Mouse (Mus musculus): ENCODE results near the gene Rnf213. TPM values are rescaled to one million over a fixed set of nuclear protein-coding genes. Genes with fewer than 3 reads are reported as not detected.

Rnf213 gene
- polyA plus RNA-seq, 1 experiment from 2014 or later: 3.2 TPM

GRCm38 (mm10) chr11:119514108-119514860 lies 121.4 kb downstream of the Rnf213 start:
- 37% methylated on average over 16 of the region's 16 CpGs for WGBS
- H3K27me3 ChIP-seq (ENCODE audit: control insufficient read depth, insufficient read depth, low read length): no peaks in the 10 kb centered on the region

GRCm38 (mm10) chr11:119514967-119515636 lies 122.2 kb downstream of the Rnf213 start:
- Histone ChIP-seq H3K4me1 (ENCODE audit: control insufficient read depth, insufficient read depth, low read length) (peaks cover 30% of the 10 kb centered on the region), H3K36me3 (ENCODE audit: control insufficient read depth, insufficient read depth, low read length) (no peaks in the 10 kb centered on the region), H3K4me2 (ENCODE audit: low read length) (peak overlapping the region; percentile 43), H3K9me3 (ENCODE audit: control insufficient read depth, low read length) (no peaks in the 10 kb centered on the region), H3K4me3 (replicated peaks; ENCODE audit: low read depth, low read length) (peak overlapping the region; percentile 9; the same call in 1 of the 2 replicates), H3K9ac (replicated peaks; ENCODE audit: low read length) (peak overlapping the region; percentile 35), H3K27me3 (ENCODE audit: control insufficient read depth, insufficient read depth, low read length) (no peaks in the 10 kb centered on the region), H3K27ac (replicated peaks; ENCODE audit: low read depth, low read length) (peak overlapping the region; percentile 87)
- 3% methylated on average over 21 of the region's 21 CpGs for WGBS
- peak; percentile 85 for ATAC-seq (ENCODE audit: low FRiP score, low TSS enrichment)
- peak; percentile 88 for DNase-seq

More at GRCm38 (mm10) chr11:119514108-119514860, 121.4 kb downstream of the Rnf213 start:
- Histone ChIP-seq H3K4me3 (replicated peaks; ENCODE audit: low read depth, low read length) (peak overlapping the region; percentile 9; the same call in 1 of the 2 replicates), H3K4me1 (ENCODE audit: control insufficient read depth, insufficient read depth, low read length) (peaks cover 32% of the 10 kb centered on the region), H3K27ac (replicated peaks; ENCODE audit: low read depth, low read length) (peak overlapping the region; percentile 87), H3K9ac (replicated peaks; ENCODE audit: low read length) (peak overlapping the region; percentile 35; the same call in 1 of the 2 replicates), H3K4me2 (ENCODE audit: low read length) (peak overlapping the region; percentile 43), H3K36me3 (ENCODE audit: control insufficient read depth, insufficient read depth, low read length) (no peaks in the 10 kb centered on the region), H3K9me3 (ENCODE audit: control insufficient read depth, low read length) (no peaks in the 10 kb centered on the region)
- ATAC-seq (ENCODE audit: low FRiP score, low TSS enrichment) (no peak), DNase-seq (peak; percentile 46)

GRCm38 (mm10) chr11:119515823-119516676 lies 123.2 kb downstream of the Rnf213 start:
- H3K4me1 ChIP-seq (ENCODE audit: control insufficient read depth, insufficient read depth, low read length): peaks cover 30% of the 10 kb centered on the region
- DNase-seq (no peak), ATAC-seq (ENCODE audit: low FRiP score, low TSS enrichment) (no peak)
- peak overlapping the region; percentile 43; the same call in 1 of the 2 replicates for H3K4me2 ChIP-seq (ENCODE audit: low read length)
- no peaks in the 10 kb centered on the region for H3K36me3 ChIP-seq (ENCODE audit: control insufficient read depth, insufficient read depth, low read length)
- no peaks in the 10 kb centered on the region for H3K27me3 ChIP-seq (ENCODE audit: control insufficient read depth, insufficient read depth, low read length)
- no peaks in the 10 kb centered on the region for H3K9me3 ChIP-seq (ENCODE audit: control insufficient read depth, low read length)
- peak overlapping the region; percentile 87 for H3K27ac ChIP-seq (replicated peaks; ENCODE audit: low read depth, low read length)
- H3K9ac ChIP-seq (replicated peaks; ENCODE audit: low read length): no peak overlapping the region
- H3K4me3 ChIP-seq (replicated peaks; ENCODE audit: low read depth, low read length): no peak overlapping the region
- 70% methylated on average over 16 of the region's 16 CpGs for WGBS

- Histone ChIP-seq H3K4me1 (ENCODE audit: control insufficient read depth, insufficient read depth, low read length) (peaks cover 30% of the 10 kb centered on the region), H3K4me3 (replicated peaks; ENCODE audit: low read depth, low read length) (no peak overlapping the region), H3K4me2 (ENCODE audit: low read length) (no peak overlapping the region), H3K27me3 (ENCODE audit: control insufficient read depth, insufficient read depth, low read length) (no peaks in the 10 kb centered on the region), H3K27ac (replicated peaks; ENCODE audit: low read depth, low read length) (no peak overlapping the region), H3K9me3 (ENCODE audit: control insufficient read depth, low read length) (no peaks in the 10 kb centered on the region), H3K36me3 (ENCODE audit: control insufficient read depth, insufficient read depth, low read length) (no peaks in the 10 kb centered on the region), H3K9ac (replicated peaks; ENCODE audit: low read length) (no peak overlapping the region)
- DNase-seq (peak; percentile 54), ATAC-seq (ENCODE audit: low FRiP score, low TSS enrichment) (no peak)
- WGBS: 66% methylated on average over 12 of the region's 12 CpGs
Observed at GRCm38 (mm10) chr11:119516677-119517361, 123.9 kb downstream of the Rnf213 start.

GRCm38 (mm10) chr11:119519387-119519786 lies 126.5 kb downstream of the Rnf213 start:
- Histone ChIP-seq H3K9me3 (ENCODE audit: control insufficient read depth, low read length) (no peaks in the 10 kb centered on the region), H3K9ac (replicated peaks; ENCODE audit: low read length) (no peak overlapping the region), H3K27me3 (ENCODE audit: control insufficient read depth, insufficient read depth, low read length) (no peaks in the 10 kb centered on the region), H3K36me3 (ENCODE audit: control insufficient read depth, insufficient read depth, low read length) (no peaks in the 10 kb centered on the region), H3K4me3 (replicated peaks; ENCODE audit: low read depth, low read length) (no peak overlapping the region), H3K27ac (replicated peaks; ENCODE audit: low read depth, low read length) (no peak overlapping the region), H3K4me2 (ENCODE audit: low read length) (no peak overlapping the region), H3K4me1 (ENCODE audit: control insufficient read depth, insufficient read depth, low read length) (peaks cover 19% of the 10 kb centered on the region)
- WGBS: 100% methylated on average over 1 of the region's 1 CpGs
- ATAC-seq (ENCODE audit: low FRiP score, low TSS enrichment) (no peak), DNase-seq (no peak)

GRCm38 (mm10) chr11:119520005-119520712 lies 127.3 kb downstream of the Rnf213 start:
- WGBS: 80% methylated on average over 5 of the region's 5 CpGs

GRCm38 (mm10) chr11:119520713-119521063 lies 127.8 kb downstream of the Rnf213 start:
- Histone ChIP-seq H3K9me3 (ENCODE audit: control insufficient read depth, low read length) (no peaks in the 10 kb centered on the region), H3K27me3 (ENCODE audit: control insufficient read depth, insufficient read depth, low read length) (no peaks in the 10 kb centered on the region), H3K36me3 (ENCODE audit: control insufficient read depth, insufficient read depth, low read length) (no peaks in the 10 kb centered on the region), H3K9ac (replicated peaks; ENCODE audit: low read length) (no peak overlapping the region), H3K27ac (replicated peaks; ENCODE audit: low read depth, low read length) (no peak overlapping the region), H3K4me2 (ENCODE audit: low read length) (no peak overlapping the region), H3K4me3 (replicated peaks; ENCODE audit: low read depth, low read length) (no peak overlapping the region), H3K4me1 (ENCODE audit: control insufficient read depth, insufficient read depth, low read length) (peaks cover 11% of the 10 kb centered on the region)
- ATAC-seq (ENCODE audit: low FRiP score, low TSS enrichment): no peak
- DNase-seq: no peak

More at GRCm38 (mm10) chr11:119520005-119520712, 127.3 kb downstream of the Rnf213 start:
- peaks cover 17% of the 10 kb centered on the region for H3K4me1 ChIP-seq (ENCODE audit: control insufficient read depth, insufficient read depth, low read length)
- H3K9me3 ChIP-seq (ENCODE audit: control insufficient read depth, low read length): no peaks in the 10 kb centered on the region
- no peak overlapping the region for H3K9ac ChIP-seq (replicated peaks; ENCODE audit: low read length)
- no peak overlapping the region for H3K27ac ChIP-seq (replicated peaks; ENCODE audit: low read depth, low read length)
- H3K4me3 ChIP-seq (replicated peaks; ENCODE audit: low read depth, low read length): no peak overlapping the region
- DNase-seq: no peak
- ATAC-seq (ENCODE audit: low FRiP score, low TSS enrichment): no peak
- no peak overlapping the region for H3K4me2 ChIP-seq (ENCODE audit: low read length)
- H3K36me3 ChIP-seq (ENCODE audit: control insufficient read depth, insufficient read depth, low read length): no peaks in the 10 kb centered on the region
- no peaks in the 10 kb centered on the region for H3K27me3 ChIP-seq (ENCODE audit: control insufficient read depth, insufficient read depth, low read length)
